Mouse (Mus musculus) right cerebral cortex, postnatal 4 days (tissue): ENCODE data around the gene Prss40.

Source experiments
- DNase-seq: peaks from one replicate; pipeline ENCODE4 v3.0.0-alpha.2; 2022

Gene Prss40

GRCm38 (mm10) chr1:34560843-34561242 is at the start of gene Prss40:
Prss40 (minus strand) TSS chr1:34560943.
- no peak for DNase-seq

- DNase-seq = peak; percentile 83
These were observed 41.6 kb upstream of the Prss40 start for GRCm38 (mm10) chr1:34602363-34602762.

- no peak for DNase-seq
These were observed 40.7 kb upstream of the Prss40 start for GRCm38 (mm10) chr1:34601323-34602047.

- DNase-seq = no peak
These were observed 39.3 kb upstream of the Prss40 start for GRCm38 (mm10) chr1:34600000-34600399.

GRCm38 (mm10) chr1:34587298-34588096 is 26.8 kb upstream of the Prss40 start:
- DNase-seq = no peak

- DNase-seq = no peak
These were observed 24.0 kb upstream of the Prss40 start for GRCm38 (mm10) chr1:34584736-34585135.

GRCm38 (mm10) chr1:34583821-34584263 is 23.1 kb upstream of the Prss40 start:
- DNase-seq = peak; percentile 76

GRCm38 (mm10) chr1:34582218-34582617 is 21.5 kb upstream of the Prss40 start:
- DNase-seq = no peak

- no peak for DNase-seq
These were observed 19.1 kb upstream of the Prss40 start for GRCm38 (mm10) chr1:34579782-34580356.

GRCm38 (mm10) chr1:34578851-34579781 is 18.4 kb upstream of the Prss40 start, which contains the start of gene Amer3:
Amer3 (plus strand) TSS chr1:34579657.
- DNase-seq = peak; percentile 82

- DNase-seq = no peak
These were observed 12.5 kb upstream of the Prss40 start for GRCm38 (mm10) chr1:34573221-34573620.

- DNase-seq = no peak
These were observed 10.7 kb upstream of the Prss40 start for GRCm38 (mm10) chr1:34571431-34571830.

- no peak for DNase-seq
These were observed 9.1 kb upstream of the Prss40 start for GRCm38 (mm10) chr1:34569876-34570275.

GRCm38 (mm10) chr1:34568120-34568519 is 7.4 kb upstream of the Prss40 start:
- DNase-seq = no peak

GRCm38 (mm10) chr1:34564383-34565045 is 3.8 kb upstream of the Prss40 start:
- DNase-seq = no peak

GRCm38 (mm10) chr1:34554275-34554674 is 6.5 kb downstream of the Prss40 start:
- no peak for DNase-seq

GRCm38 (mm10) chr1:34553690-34554089 is 7.1 kb downstream of the Prss40 start:
- no peak for DNase-seq

- no peak for DNase-seq
These were observed 13.7 kb downstream of the Prss40 start for GRCm38 (mm10) chr1:34547074-34547473.

- no peak for DNase-seq
These were observed 23.8 kb downstream of the Prss40 start for GRCm38 (mm10) chr1:34536767-34537485.

- DNase-seq = no peak
These were observed 24.4 kb downstream of the Prss40 start for GRCm38 (mm10) chr1:34536291-34536766.
